Mouse (Mus musculus) intestine, embryonic 14.5 days (tissue): Measurements from ENCODE around the gene Lmo3. TPM values are rescaled to one million over a fixed set of nuclear protein-coding genes. Genes with fewer than 3 reads are reported as not detected.
A peak's percentile ranks its signal among the peaks of the same experiment; 100 is the strongest.

Source experiments
- ATAC-seq: fragments of 200-750 bp; cut with Nextera tagmentation; replicated peaks from 2 replicates; pipeline ENCODE4 v1.8.0; 2017; ENCODE audit warnings: low read depth, moderate number of reproducible peaks, moderate TSS enrichment, moderate library complexity; ENCODE audit not compliant: low FRiP score, low TSS enrichment
- DNase-seq: peaks from one replicate; pipeline ENCODE4 v3.0.0-alpha.2; 2018; ENCODE audit warnings: low spot score
- H3K27ac ChIP-seq: fragments of 300-500 bp; sonication (generic); 2 replicates; pipeline ENCODE4 v1.5.1; 2014; ENCODE audit warnings: low read depth, mild to moderate bottlenecking, control low read depth
- H3K27me3 ChIP-seq: fragments of 300-500 bp; sonication (generic); replicated peaks from 2 replicates; pipeline ENCODE4 v1.6.1; 2014; ENCODE audit warnings: low read length, control low read depth; ENCODE audit not compliant: control insufficient read depth, insufficient read depth
- H3K36me3 ChIP-seq: fragments of 300-500 bp; sonication (generic); 2 replicates; pipeline ENCODE4 v1.6.1; 2014; ENCODE audit warnings: low read length, control low read depth; ENCODE audit not compliant: control insufficient read depth, insufficient read depth
- H3K4me1 ChIP-seq: fragments of 300-500 bp; sonication (generic); replicated peaks from 2 replicates; pipeline ENCODE4 v1.6.1; 2014; ENCODE audit warnings: low read length, control low read depth, mixed read lengths; ENCODE audit not compliant: control insufficient read depth, insufficient read depth
- H3K4me2 ChIP-seq: fragments of 300-500 bp; sonication (generic); 2 replicates; pipeline ENCODE4 v1.6.1; 2014; ENCODE audit warnings: low read length
- H3K4me3 ChIP-seq: fragments of 300-500 bp; sonication (generic); 2 replicates; pipeline ENCODE4 v1.5.1; 2014; ENCODE audit warnings: low read depth, low read length, control low read depth, mixed read lengths
- H3K9ac ChIP-seq: fragments of 300-500 bp; sonication (generic); 2 replicates; pipeline ENCODE4 v1.6.1; 2014; ENCODE audit warnings: mild to moderate bottlenecking, low read length
- H3K9me3 ChIP-seq: fragments of 300-500 bp; sonication (generic); 2 replicates; pipeline ENCODE4 v1.6.1; 2016; ENCODE audit warnings: low read length, control low read depth; ENCODE audit not compliant: control insufficient read depth
- WGBS: fragments of 180-500 bp; shearing (Covaris S2); extraction: QIAGEN DNeasy Blood & Tissue Kit; methylation state at CpG from one replicate; pipeline ENCODE4 v1.1.7; 2014; 5-methylcytosine and 5-hydroxymethylcytosine counted together
- polyA plus RNA-seq: library from polyadenylated mRNA; unstranded; fragments of >200 nt; fragmentation: Nextera tagmentation; extraction: Ambion mirVana; gene quantifications from 2 replicates; pipeline ENCODE4 v1.2.1, GENCODE M21; 2014

Lmo3 gene
- polyA plus RNA-seq: 7.8 and 10.5 TPM in 2 replicates

DNA sequence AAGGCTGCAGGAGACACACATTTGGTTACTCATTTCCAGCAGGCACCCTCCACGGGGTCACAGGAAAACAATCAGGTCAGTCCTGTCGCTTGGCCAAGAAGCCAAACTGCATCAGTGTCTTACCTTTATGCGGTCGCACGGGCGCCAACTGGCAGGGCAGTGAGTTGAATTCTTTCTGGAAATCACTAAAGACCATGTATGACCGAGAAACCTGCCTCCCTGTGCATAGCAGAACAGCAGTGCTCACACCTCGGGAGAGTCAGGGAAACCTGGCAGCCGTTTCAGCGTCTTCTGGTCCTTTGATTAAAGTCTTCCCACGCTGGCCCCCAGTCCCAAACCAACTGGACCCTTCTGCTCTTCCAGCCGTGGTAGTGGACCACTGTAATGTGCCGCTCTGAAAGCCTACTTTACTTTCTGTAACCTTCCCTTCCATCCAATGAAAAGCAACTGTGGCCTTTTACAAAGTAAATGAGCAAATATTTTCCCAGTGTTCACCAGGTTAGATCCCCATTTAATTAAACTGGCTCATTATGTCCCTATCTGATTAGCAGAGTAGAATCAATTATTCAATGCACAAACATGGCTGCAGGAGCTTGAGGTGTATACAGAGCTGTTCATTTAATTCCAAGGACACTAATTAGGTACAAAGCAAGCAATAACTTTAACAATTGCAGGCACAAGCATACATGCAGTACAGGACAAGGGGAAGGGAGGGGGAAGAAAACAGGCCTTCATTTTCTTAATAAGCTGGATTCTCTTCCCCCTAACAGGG, at the start of gene Lmo3:
Gene Lmo3 (minus strand): TSS at position 235 of the 772 bp plus-strand sequence.
- no peaks in the 10 kb centered on the region for H3K9me3 ChIP-seq
- H3K27me3 ChIP-seq: no peaks in the 10 kb centered on the region
- ATAC-seq: no peak
- 79% methylated on average over 13 of the region's 13 CpGs for WGBS
- no peak within 1 kb of the TSS for H3K9ac ChIP-seq
- H3K4me2 ChIP-seq: no peak within 1 kb of the TSS
- no peak for DNase-seq
- H3K36me3 ChIP-seq: no peaks in the 10 kb centered on the region
- H3K4me3 ChIP-seq: no peak within 1 kb of the TSS
- no peaks in the 10 kb centered on the region for H3K4me1 ChIP-seq
- no peak within 1 kb of the TSS for H3K27ac ChIP-seq

GRCm38 (mm10) chr6:138620786-138621185, 39.0 kb upstream of the Lmo3 start:
- no peak for DNase-seq
- H3K4me2 ChIP-seq: no peak overlapping the region
- no peak for ATAC-seq

GRCm38 (mm10) chr6:138618396-138618795, 36.6 kb upstream of the Lmo3 start:
- DNase-seq: no peak
- no peak overlapping the region for H3K27ac ChIP-seq

More at GRCm38 (mm10) chr6:138620786-138621185, 39.0 kb upstream of the Lmo3 start:
- H3K27ac ChIP-seq: no peak overlapping the region
- H3K4me3 ChIP-seq: no peak overlapping the region
- H3K9me3 ChIP-seq: no peaks in the 10 kb centered on the region
- no peak overlapping the region for H3K9ac ChIP-seq
- no peaks in the 10 kb centered on the region for H3K4me1 ChIP-seq
- H3K27me3 ChIP-seq: no peaks in the 10 kb centered on the region
- no peaks in the 10 kb centered on the region for H3K36me3 ChIP-seq

GRCm38 (mm10) chr6:138597016-138597415, 15.2 kb upstream of the Lmo3 start:
- H3K9me3 ChIP-seq: no peaks in the 10 kb centered on the region
- no peak for ATAC-seq
- DNase-seq: no peak
- H3K36me3 ChIP-seq: no peaks in the 10 kb centered on the region
- H3K4me3 ChIP-seq: no peak overlapping the region
- no peaks in the 10 kb centered on the region for H3K4me1 ChIP-seq
- H3K4me2 ChIP-seq: no peak overlapping the region
- H3K27ac ChIP-seq: no peak overlapping the region
- no peak overlapping the region for H3K9ac ChIP-seq
- no peaks in the 10 kb centered on the region for H3K27me3 ChIP-seq
- 85% methylated on average over 15 of the region's 15 CpGs for WGBS

More at GRCm38 (mm10) chr6:138618396-138618795, 36.6 kb upstream of the Lmo3 start:
- Histone ChIP-seq H3K36me3 (no peaks in the 10 kb centered on the region), H3K4me1 (no peaks in the 10 kb centered on the region), H3K9me3 (no peaks in the 10 kb centered on the region), H3K4me2 (no peak overlapping the region), H3K9ac (no peak overlapping the region), H3K4me3 (no peak overlapping the region), H3K27me3 (no peaks in the 10 kb centered on the region)
- ATAC-seq: no peak
- WGBS: 87% methylated on average over 3 of the region's 3 CpGs

- Histone ChIP-seq H3K27ac (no peak overlapping the region), H3K9ac (no peak overlapping the region), H3K9me3 (no peaks in the 10 kb centered on the region), H3K4me1 (no peaks in the 10 kb centered on the region), H3K4me3 (no peak overlapping the region), H3K4me2 (no peak overlapping the region), H3K36me3 (no peaks in the 10 kb centered on the region), H3K27me3 (no peaks in the 10 kb centered on the region)
- 71% methylated on average over 10 of the region's 10 CpGs for WGBS
- no peak for DNase-seq
- no peak for ATAC-seq
Measured at GRCm38 (mm10) chr6:138595991-138596698, 14.4 kb upstream of the Lmo3 start.

DNA sequence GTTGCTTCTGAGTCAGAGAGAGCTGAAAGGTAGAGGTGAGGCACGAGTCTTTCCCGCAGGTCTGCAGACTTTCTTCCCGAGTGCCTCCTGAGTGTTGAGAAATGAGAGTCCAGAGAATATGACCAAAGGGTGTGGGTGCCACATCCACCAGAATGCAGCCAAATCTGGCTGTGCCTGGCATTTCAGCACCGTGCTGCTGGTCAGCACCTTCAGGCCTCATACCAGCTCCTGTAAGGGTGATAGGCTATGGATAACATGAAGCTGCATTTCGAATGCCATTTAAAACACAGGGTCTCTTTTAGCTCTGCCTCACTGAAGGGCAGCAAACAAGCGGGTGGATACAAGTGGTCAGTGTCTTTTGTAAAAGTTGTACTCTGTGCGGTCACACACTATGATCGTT, 1.5 kb upstream of the Lmo3 start:
- peak; percentile 57 for DNase-seq
- H3K27me3 ChIP-seq: no peaks in the 10 kb centered on the region
- no peaks in the 10 kb centered on the region for H3K36me3 ChIP-seq
- no peaks in the 10 kb centered on the region for H3K4me1 ChIP-seq
- no peak for ATAC-seq
- no peaks in the 10 kb centered on the region for H3K9me3 ChIP-seq
- no peak overlapping the region for H3K27ac ChIP-seq
- H3K4me3 ChIP-seq: no peak overlapping the region
- H3K4me2 ChIP-seq: no peak overlapping the region
- WGBS: 60% methylated on average over 8 of the region's 8 CpGs
- H3K9ac ChIP-seq: no peak overlapping the region

GRCm38 (mm10) chr6:138582506-138583000, 785 bp upstream of the Lmo3 start:
- no peak overlapping the region for H3K4me2 ChIP-seq
- 69% methylated on average over 4 of the region's 4 CpGs for WGBS

DNA sequence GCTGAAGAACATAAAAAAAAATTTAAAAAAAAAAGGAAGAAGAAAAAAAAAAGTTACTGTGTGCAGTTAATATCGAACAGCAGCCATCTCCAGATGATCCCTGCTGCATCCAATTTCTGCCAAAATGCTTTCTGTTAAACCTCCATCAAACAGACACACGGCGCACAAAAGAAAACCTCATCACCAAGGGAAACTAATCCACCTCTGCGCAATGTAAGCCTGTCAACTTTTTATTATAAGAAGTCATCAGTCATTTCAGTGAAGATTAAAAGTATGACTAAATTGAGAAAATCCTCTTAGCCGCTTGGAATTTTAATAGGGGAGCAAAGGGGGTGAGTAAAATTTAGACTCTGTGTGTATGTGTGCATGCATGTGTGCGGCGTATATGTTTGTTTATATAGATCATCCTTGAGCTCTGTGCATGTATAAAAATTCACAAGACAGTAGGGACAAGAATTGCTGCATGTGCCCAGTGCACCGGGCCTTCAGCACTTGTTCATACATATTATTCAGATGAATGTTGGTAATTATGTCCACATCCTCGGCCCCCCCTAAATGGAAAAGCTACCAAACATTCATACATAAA, 1.2 kb downstream of the Lmo3 start:
- ATAC-seq (no peak), DNase-seq (no peak)
- Histone ChIP-seq H3K4me3 (no peak overlapping the region), H3K9ac (no peak overlapping the region), H3K9me3 (no peaks in the 10 kb centered on the region), H3K27me3 (no peaks in the 10 kb centered on the region), H3K36me3 (no peaks in the 10 kb centered on the region), H3K4me1 (no peaks in the 10 kb centered on the region), H3K27ac (no peak overlapping the region), H3K4me2 (no peak overlapping the region)
- WGBS: 71% methylated on average over 9 of the region's 9 CpGs

More at GRCm38 (mm10) chr6:138582506-138583000, 785 bp upstream of the Lmo3 start:
- ATAC-seq: no peak
- H3K4me3 ChIP-seq: no peak overlapping the region
- H3K9me3 ChIP-seq: no peaks in the 10 kb centered on the region
- H3K36me3 ChIP-seq: no peaks in the 10 kb centered on the region
- no peak overlapping the region for H3K27ac ChIP-seq
- H3K4me1 ChIP-seq: no peaks in the 10 kb centered on the region
- no peak overlapping the region for H3K9ac ChIP-seq
- DNase-seq: no peak
- no peaks in the 10 kb centered on the region for H3K27me3 ChIP-seq
